Mouse (Mus musculus) lung, postnatal 25 days (tissue): ENCODE results near the gene Kank3.

Source experiments
- DNase-seq: peaks from one replicate; pipeline ENCODE4 v3.0.0; 2022; ENCODE audit warnings: low spot score

Kank3 gene

GRCm38 (mm10) chr17:33810334-33811141 is at the start of gene Kank3:
TSS of gene Kank3 (plus strand) at chr17:33810519.
- DNase-seq = peak; percentile 96

- DNase-seq = no peak
Observed at GRCm38 (mm10) chr17:33766389-33766788, 43.9 kb upstream of the Kank3 start.

- DNase-seq = no peak
Observed at GRCm38 (mm10) chr17:33771617-33772016, 38.7 kb upstream of the Kank3 start.

- DNase-seq = no peak
Observed at GRCm38 (mm10) chr17:33773426-33773825, 36.9 kb upstream of the Kank3 start.

- no peak for DNase-seq
Observed at GRCm38 (mm10) chr17:33773871-33774572, 36.3 kb upstream of the Kank3 start.

GRCm38 (mm10) chr17:33774573-33775155 is 35.7 kb upstream of the Kank3 start:
- no peak for DNase-seq

GRCm38 (mm10) chr17:33775287-33775686 is 35.0 kb upstream of the Kank3 start:
- DNase-seq = no peak

GRCm38 (mm10) chr17:33779271-33779966 is 30.9 kb upstream of the Kank3 start:
- DNase-seq = peak; percentile 93

GRCm38 (mm10) chr17:33779967-33780295 is 30.4 kb upstream of the Kank3 start:
- DNase-seq = no peak

GRCm38 (mm10) chr17:33780431-33780830 is 29.9 kb upstream of the Kank3 start:
- DNase-seq = peak; percentile 45

- peak; percentile 78 for DNase-seq
Observed at GRCm38 (mm10) chr17:33781124-33781977, 29.0 kb upstream of the Kank3 start, which contains the start of gene Angptl4. TSS of gene Angptl4 (minus strand) at chr17:33781830.

GRCm38 (mm10) chr17:33782067-33782466 is 28.3 kb upstream of the Kank3 start:
- no peak for DNase-seq

GRCm38 (mm10) chr17:33783408-33783807 is 26.9 kb upstream of the Kank3 start:
- peak; percentile 84 for DNase-seq

GRCm38 (mm10) chr17:33784939-33785338 is 25.4 kb upstream of the Kank3 start:
- no peak for DNase-seq

GRCm38 (mm10) chr17:33786375-33786774 is 23.9 kb upstream of the Kank3 start:
- DNase-seq = no peak

GRCm38 (mm10) chr17:33788732-33789131 is 21.6 kb upstream of the Kank3 start:
- DNase-seq = no peak

GRCm38 (mm10) chr17:33798306-33798705 is 12.0 kb upstream of the Kank3 start:
- peak; percentile 43 for DNase-seq

- DNase-seq = no peak
Observed at GRCm38 (mm10) chr17:33799277-33799676, 11.0 kb upstream of the Kank3 start.

- no peak for DNase-seq
Observed at GRCm38 (mm10) chr17:33802221-33802620, 8.1 kb upstream of the Kank3 start.

- peak; percentile 53 for DNase-seq
Observed at GRCm38 (mm10) chr17:33804205-33804604, 6.1 kb upstream of the Kank3 start.

- peak; percentile 75 for DNase-seq
Observed at GRCm38 (mm10) chr17:33804745-33805144, 5.6 kb upstream of the Kank3 start.
